Mouse (Mus musculus): ENCODE measurements around the gene Nsf. TPM values are rescaled to one million over a fixed set of nuclear protein-coding genes. Genes with fewer than 3 reads are reported as not detected.

Nsf gene
- polyA plus RNA-seq, 1 experiment: 60.4 TPM

- H3K27me3 ChIP-seq (ENCODE audit: control insufficient read depth, insufficient read depth, low read length, poor library complexity, severe bottlenecking): no peaks in the 10 kb centered on the region
- no peak for TF ChIP-seq CTCF (IDR thresholded peaks at IDR 0.05; ENCODE audit: low read depth, low read length)
- TF ChIP-seq EP300 (IDR thresholded peaks at IDR 0.05; ENCODE audit: insufficient read depth, low read depth, low read length): no peak
- TF ChIP-seq POLR2A (IDR thresholded peaks at IDR 0.05; ENCODE audit: insufficient read depth, low read length): no peak
- no peaks in the 10 kb centered on the region for H3K4me1 ChIP-seq (ENCODE audit: control insufficient read depth, insufficient read depth, low read length)
- H3K27ac ChIP-seq (ENCODE audit: insufficient read depth, low read length): no peak overlapping the region
- peaks cover 14% of the 10 kb centered on the region for H3K36me3 ChIP-seq (ENCODE audit: control insufficient read depth, insufficient read depth, low read length, poor library complexity, severe bottlenecking)
- no peak overlapping the region for H3K4me3 ChIP-seq (ENCODE audit: low read depth, low read length)
- H3K9me3 ChIP-seq (replicated peaks; ENCODE audit: control insufficient read depth, insufficient read depth, low read length, poor library complexity, severe bottlenecking): no peaks in the 10 kb centered on the region
- H3K9ac ChIP-seq (ENCODE audit: low read depth, poor library complexity, severe bottlenecking): no peak overlapping the region
Observed at GRCm38 (mm10) chr11:103858760-103859159, 95.1 kb downstream of the Nsf start.

GRCm38 (mm10) chr11:103856641-103857040, 97.2 kb downstream of the Nsf start:
- Histone ChIP-seq H3K27ac (ENCODE audit: insufficient read depth, low read length) (no peak overlapping the region), H3K4me1 (ENCODE audit: control insufficient read depth, insufficient read depth, low read length) (no peaks in the 10 kb centered on the region)

GRCm38 (mm10) chr11:103854294-103854693, 99.6 kb downstream of the Nsf start:
- Histone ChIP-seq H3K27ac (ENCODE audit: insufficient read depth, low read length) (no peak overlapping the region), H3K4me1 (ENCODE audit: control insufficient read depth, insufficient read depth, low read length) (no peaks in the 10 kb centered on the region), H3K9ac (ENCODE audit: low read depth, poor library complexity, severe bottlenecking) (no peak overlapping the region), H3K36me3 (ENCODE audit: control insufficient read depth, insufficient read depth, low read length, poor library complexity, severe bottlenecking) (peaks cover 5% of the 10 kb centered on the region; the same call in 1 of the 2 replicates), H3K4me3 (ENCODE audit: low read depth, low read length) (no peak overlapping the region), H3K9me3 (replicated peaks; ENCODE audit: control insufficient read depth, insufficient read depth, low read length, poor library complexity, severe bottlenecking) (no peaks in the 10 kb centered on the region), H3K27me3 (ENCODE audit: control insufficient read depth, insufficient read depth, low read length, poor library complexity, severe bottlenecking) (no peaks in the 10 kb centered on the region)
- no peak for TF ChIP-seq POLR2A (IDR thresholded peaks at IDR 0.05; ENCODE audit: insufficient read depth, low read length)
- TF ChIP-seq CTCF (IDR thresholded peaks at IDR 0.05; ENCODE audit: low read depth, low read length): no peak
- no peak for TF ChIP-seq EP300 (IDR thresholded peaks at IDR 0.05; ENCODE audit: insufficient read depth, low read depth, low read length)

More at GRCm38 (mm10) chr11:103856641-103857040, 97.2 kb downstream of the Nsf start:
- H3K9me3 ChIP-seq (replicated peaks; ENCODE audit: control insufficient read depth, insufficient read depth, low read length, poor library complexity, severe bottlenecking): no peaks in the 10 kb centered on the region
- H3K9ac ChIP-seq (ENCODE audit: low read depth, poor library complexity, severe bottlenecking): no peak overlapping the region
- no peaks in the 10 kb centered on the region for H3K27me3 ChIP-seq (ENCODE audit: control insufficient read depth, insufficient read depth, low read length, poor library complexity, severe bottlenecking)
- TF ChIP-seq EP300 (IDR thresholded peaks at IDR 0.05; ENCODE audit: insufficient read depth, low read depth, low read length) (no peak), CTCF (IDR thresholded peaks at IDR 0.05; ENCODE audit: low read depth, low read length) (no peak), POLR2A (IDR thresholded peaks at IDR 0.05; ENCODE audit: insufficient read depth, low read length) (no peak)
- peaks cover 11% of the 10 kb centered on the region for H3K36me3 ChIP-seq (ENCODE audit: control insufficient read depth, insufficient read depth, low read length, poor library complexity, severe bottlenecking)
- H3K4me3 ChIP-seq (ENCODE audit: low read depth, low read length): no peak overlapping the region

GRCm38 (mm10) chr11:103853284-103853920, 100.5 kb downstream of the Nsf start:
- H3K36me3 ChIP-seq (ENCODE audit: control insufficient read depth, insufficient read depth, low read length, poor library complexity, severe bottlenecking): 0 out of 2 replicates have a peak, but pooled peaks cover 2% of the 10 kb centered on the region
- no peak overlapping the region for H3K9ac ChIP-seq (ENCODE audit: low read depth, poor library complexity, severe bottlenecking)
- H3K4me3 ChIP-seq (ENCODE audit: low read depth, low read length): no peak overlapping the region
- no peaks in the 10 kb centered on the region for H3K9me3 ChIP-seq (replicated peaks; ENCODE audit: control insufficient read depth, insufficient read depth, low read length, poor library complexity, severe bottlenecking)
- no peak overlapping the region for H3K27ac ChIP-seq (ENCODE audit: insufficient read depth, low read length)
- H3K27me3 ChIP-seq (ENCODE audit: control insufficient read depth, insufficient read depth, low read length, poor library complexity, severe bottlenecking): no peaks in the 10 kb centered on the region
- TF ChIP-seq CTCF (IDR thresholded peaks at IDR 0.05; ENCODE audit: low read depth, low read length) (no peak), EP300 (IDR thresholded peaks at IDR 0.05; ENCODE audit: insufficient read depth, low read depth, low read length) (no peak), POLR2A (IDR thresholded peaks at IDR 0.05; ENCODE audit: insufficient read depth, low read length) (no peak)
- no peaks in the 10 kb centered on the region for H3K4me1 ChIP-seq (ENCODE audit: control insufficient read depth, insufficient read depth, low read length)

GRCm38 (mm10) chr11:103852590-103853283, 101.1 kb downstream of the Nsf start:
- H3K27ac ChIP-seq (ENCODE audit: insufficient read depth, low read length): no peak overlapping the region
- no peak for TF ChIP-seq CTCF (IDR thresholded peaks at IDR 0.05; ENCODE audit: low read depth, low read length)
- no peak for TF ChIP-seq EP300 (IDR thresholded peaks at IDR 0.05; ENCODE audit: insufficient read depth, low read depth, low read length)
- no peak for TF ChIP-seq POLR2A (IDR thresholded peaks at IDR 0.05; ENCODE audit: insufficient read depth, low read length)
- H3K36me3 ChIP-seq (ENCODE audit: control insufficient read depth, insufficient read depth, low read length, poor library complexity, severe bottlenecking): 0 out of 2 replicates have a peak, but pooled peaks cover 2% of the 10 kb centered on the region
- no peaks in the 10 kb centered on the region for H3K9me3 ChIP-seq (replicated peaks; ENCODE audit: control insufficient read depth, insufficient read depth, low read length, poor library complexity, severe bottlenecking)
- H3K4me1 ChIP-seq (ENCODE audit: control insufficient read depth, insufficient read depth, low read length): no peaks in the 10 kb centered on the region
- no peaks in the 10 kb centered on the region for H3K27me3 ChIP-seq (ENCODE audit: control insufficient read depth, insufficient read depth, low read length, poor library complexity, severe bottlenecking)
- no peak overlapping the region for H3K9ac ChIP-seq (ENCODE audit: low read depth, poor library complexity, severe bottlenecking)
- H3K4me3 ChIP-seq (ENCODE audit: low read depth, low read length): no peak overlapping the region

GRCm38 (mm10) chr11:103848287-103848686, 105.6 kb downstream of the Nsf start:
- H3K9ac ChIP-seq (ENCODE audit: low read depth, poor library complexity, severe bottlenecking): no peak overlapping the region
- no peak for TF ChIP-seq EP300 (IDR thresholded peaks at IDR 0.05; ENCODE audit: insufficient read depth, low read depth, low read length)
- no peak for TF ChIP-seq POLR2A (IDR thresholded peaks at IDR 0.05; ENCODE audit: insufficient read depth, low read length)
- TF ChIP-seq CTCF (IDR thresholded peaks at IDR 0.05; ENCODE audit: low read depth, low read length): no peak
- no peaks in the 10 kb centered on the region for H3K27me3 ChIP-seq (ENCODE audit: control insufficient read depth, insufficient read depth, low read length, poor library complexity, severe bottlenecking)
- no peaks in the 10 kb centered on the region for H3K9me3 ChIP-seq (replicated peaks; ENCODE audit: control insufficient read depth, insufficient read depth, low read length, poor library complexity, severe bottlenecking)
- no peaks in the 10 kb centered on the region for H3K4me1 ChIP-seq (ENCODE audit: control insufficient read depth, insufficient read depth, low read length)
- no peak overlapping the region for H3K4me3 ChIP-seq (ENCODE audit: low read depth, low read length)
- no peak overlapping the region for H3K27ac ChIP-seq (ENCODE audit: insufficient read depth, low read length)
- 0 out of 2 replicates have a peak, but pooled peaks cover 2% of the 10 kb centered on the region for H3K36me3 ChIP-seq (ENCODE audit: control insufficient read depth, insufficient read depth, low read length, poor library complexity, severe bottlenecking)

Data from ES-Bruce4 (cell line).